Mouse (Mus musculus) liver, embryonic 14.5 days (tissue): Measurements from ENCODE around the gene Cyp11a1. TPM values are rescaled to one million over a fixed set of nuclear protein-coding genes. Genes with fewer than 3 reads are reported as not detected.

Source experiments
- ATAC-seq: fragments of 200-750 bp; cut with Nextera tagmentation; 2 replicates; pipeline ENCODE4 v1.8.0; 2017; ENCODE audit warnings: moderate number of reproducible peaks, mild to moderate bottlenecking, moderate library complexity; ENCODE audit not compliant: insufficient read depth
- DNase-seq, 3 experiments: peaks; one replicate each; pipeline ENCODE4 v3.0.0-alpha.2; 2012 to 2013; ENCODE audit warnings: low read depth in 3 of 3, low spot score in 3 of 3
- H3K27ac ChIP-seq: fragments of 300-500 bp; sonication (generic); 2 replicates; pipeline ENCODE4 v1.5.1; 2014; ENCODE audit warnings: moderate library complexity, mild to moderate bottlenecking, control low read depth, inconsistent platforms
- H3K27me3 ChIP-seq: fragments of 300-500 bp; sonication (generic); 2 replicates; pipeline ENCODE4 v1.6.1; 2014; ENCODE audit warnings: mild to moderate bottlenecking, low read length, moderate library complexity; ENCODE audit not compliant: control insufficient read depth, insufficient read depth
- H3K36me3 ChIP-seq: fragments of 300-500 bp; sonication (generic); replicated peaks from 2 replicates; pipeline ENCODE4 v1.6.1; 2014; ENCODE audit warnings: low read depth; ENCODE audit not compliant: control insufficient read depth, insufficient read depth
- H3K4me1 ChIP-seq, 2 experiments: fragments of 200-500 bp in 1 of 2; fragments of 300-500 bp in 1 of 2; sonication (generic) in 1 of 2; replicated peaks; 2 replicates each; pipeline ENCODE4 v1.6.1; 2012 to 2014; ENCODE audit warnings: antibody characterized with exemption in 1 of 2, inconsistent platforms in 1 of 2, low read length in 1 of 2; ENCODE audit not compliant: control insufficient read depth in 2 of 2, insufficient read depth in 2 of 2
- H3K4me2 ChIP-seq: fragments of 300-500 bp; sonication (generic); 2 replicates; pipeline ENCODE4 v1.6.1; 2014; ENCODE audit warnings: low read depth, mild to moderate bottlenecking, control low read depth, moderate library complexity
- H3K4me3 ChIP-seq, 2 experiments: fragments of 200-500 bp in 1 of 2; fragments of 300-500 bp in 1 of 2; sonication (generic) in 1 of 2; 2 replicates each; pipeline ENCODE4 v1.5.1; 2012 to 2014; ENCODE audit warnings: low read depth in 2 of 2, low read length in 2 of 2, mild to moderate bottlenecking in 2 of 2, control low read depth in 1 of 2, inconsistent platforms in 1 of 2, moderate library complexity in 1 of 2; ENCODE audit not compliant: insufficient read depth in 1 of 2
- H3K9ac ChIP-seq: fragments of 300-500 bp; sonication (generic); replicated peaks from 2 replicates; pipeline ENCODE4 v1.6.1; 2014; ENCODE audit warnings: mild to moderate bottlenecking, control low read depth, moderate library complexity
- H3K9me3 ChIP-seq: fragments of 300-500 bp; sonication (generic); 2 replicates; pipeline ENCODE4 v1.6.1; 2016; ENCODE audit warnings: low read length, mixed read lengths; ENCODE audit not compliant: control insufficient read depth
- CTCF ChIP-seq: IDR thresholded peaks from 2 replicates; pipeline ENCODE4 v1.5.1; 2016; ENCODE audit warnings: antibody characterized with exemption, low read depth, control low read depth
- EP300 ChIP-seq: IDR thresholded peaks from 2 replicates; pipeline ENCODE4 v1.6.1; 2016; ENCODE audit warnings: antibody characterized with exemption, low read depth
- WGBS: fragments of 180-500 bp; shearing (Covaris S2); extraction: QIAGEN DNeasy Blood & Tissue Kit; methylation state at CpG from one replicate; pipeline ENCODE4 v1.1.7; 2014; ENCODE audit not compliant: insufficient replicate concordance; 5-methylcytosine and 5-hydroxymethylcytosine counted together
- polyA plus RNA-seq, 2 experiments: library from polyadenylated mRNA; depleted of rRNA in 1 of 2; stranded (reverse) in 1 of 2; unstranded in 1 of 2; fragments of >200 nt; fragmentation: Nextera tagmentation in 1 of 2; extraction: Ambion mirVana in 1 of 2; gene quantifications; 2 replicates each; pipeline versions ENCODE4 v1.2.1 to v1.2.3; 2012 to 2014

The Cyp11a1 gene
- polyA plus RNA-seq, 2 experiments: 0.37 to 0.55 TPM

DNA sequence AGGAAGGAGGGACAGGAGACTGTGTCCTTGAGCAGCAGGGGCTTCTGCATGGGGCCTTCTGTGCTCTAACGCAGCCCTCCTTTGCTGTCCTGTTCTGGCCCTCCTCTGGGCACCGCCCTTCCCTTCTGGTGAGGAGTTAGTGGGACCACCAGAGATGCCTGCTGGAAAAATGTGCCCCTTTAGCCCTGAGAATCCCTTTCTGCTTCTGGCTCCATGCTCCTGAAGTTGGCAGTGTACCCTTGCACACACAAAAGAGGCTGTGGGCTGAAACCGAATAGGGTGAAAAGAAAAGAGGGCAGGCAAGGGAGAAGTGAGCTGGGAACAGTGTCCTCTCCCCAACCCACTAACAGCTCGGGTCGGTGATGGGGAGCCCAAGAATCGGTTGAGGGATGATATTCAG lies 43.0 kb downstream of the Cyp11a1 start:
- Histone ChIP-seq H3K36me3 (no peaks in the 10 kb centered on the region), H3K9ac (no peak overlapping the region), H3K27me3 (no peaks in the 10 kb centered on the region), H3K4me3 (no peak overlapping the region), H3K4me1 (no peaks in the 10 kb centered on the region), H3K27ac (no peak overlapping the region), H3K4me2 (no peak overlapping the region), H3K9me3 (no peaks in the 10 kb centered on the region)
- WGBS: 48% methylated on average over 6 of the region's 6 CpGs
- DNase-seq (no peak), ATAC-seq (no peak)
- TF ChIP-seq CTCF (no peak), EP300 (no peak)

DNA sequence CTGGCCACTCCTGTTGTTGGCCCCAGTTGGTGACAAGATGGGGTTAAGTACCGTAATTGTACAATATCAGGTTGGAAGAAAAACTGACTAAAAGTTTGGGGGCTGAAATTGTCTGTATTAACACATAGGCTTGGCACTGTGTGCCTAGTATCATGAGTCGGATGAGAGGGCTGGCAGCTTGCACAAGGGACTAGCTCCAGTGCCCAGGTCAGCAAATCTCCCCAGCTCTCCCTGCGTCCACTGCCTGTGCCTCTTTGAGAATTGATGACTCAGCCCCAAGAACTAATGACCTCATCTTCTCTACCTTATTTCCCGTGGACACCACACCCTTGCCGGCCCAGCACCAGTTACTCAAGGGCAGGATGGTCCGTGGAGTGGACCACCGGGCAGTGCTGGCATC lies 43.6 kb downstream of the Cyp11a1 start:
- TF ChIP-seq EP300: no peak
- TF ChIP-seq CTCF: no peak
- Histone ChIP-seq H3K36me3 (no peaks in the 10 kb centered on the region), H3K9me3 (no peaks in the 10 kb centered on the region), H3K27ac (no peak overlapping the region), H3K4me1 (no peaks in the 10 kb centered on the region), H3K9ac (no peak overlapping the region), H3K27me3 (no peaks in the 10 kb centered on the region), H3K4me2 (no peak overlapping the region), H3K4me3 (no peak overlapping the region)
- WGBS: 43% methylated on average over 7 of the region's 7 CpGs
- DNase-seq: no peak
- ATAC-seq: no peak

DNA sequence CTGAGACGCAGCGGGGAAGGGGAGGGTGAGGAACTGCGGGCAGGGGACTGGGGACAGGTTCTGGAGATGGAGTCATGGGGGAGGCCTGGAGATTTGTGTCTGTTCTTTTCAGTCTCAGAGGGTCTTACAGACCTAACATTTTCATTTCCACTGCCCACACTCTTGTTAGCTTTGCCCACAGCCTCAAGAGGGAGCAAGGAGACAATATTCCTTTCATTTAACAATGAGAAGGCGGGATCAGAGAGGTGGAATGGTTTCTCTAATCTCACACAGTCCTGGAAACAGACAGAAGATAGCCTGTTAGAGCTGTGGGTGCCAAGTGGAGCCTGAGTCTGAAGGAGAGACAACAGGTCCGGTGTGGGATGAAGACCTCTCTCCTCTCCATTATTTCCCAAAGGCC lies 45.7 kb downstream of the Cyp11a1 start:
- Histone ChIP-seq H3K9ac (no peak overlapping the region), H3K9me3 (no peaks in the 10 kb centered on the region), H3K27ac (no peak overlapping the region), H3K4me3 (no peak overlapping the region), H3K36me3 (no peaks in the 10 kb centered on the region), H3K27me3 (no peaks in the 10 kb centered on the region), H3K4me1 (no peaks in the 10 kb centered on the region), H3K4me2 (no peak overlapping the region)
- ATAC-seq: no peak
- no peak for DNase-seq
- WGBS: 25% methylated on average over 5 of the region's 5 CpGs
- no peak for TF ChIP-seq EP300
- TF ChIP-seq CTCF: no peak

DNA sequence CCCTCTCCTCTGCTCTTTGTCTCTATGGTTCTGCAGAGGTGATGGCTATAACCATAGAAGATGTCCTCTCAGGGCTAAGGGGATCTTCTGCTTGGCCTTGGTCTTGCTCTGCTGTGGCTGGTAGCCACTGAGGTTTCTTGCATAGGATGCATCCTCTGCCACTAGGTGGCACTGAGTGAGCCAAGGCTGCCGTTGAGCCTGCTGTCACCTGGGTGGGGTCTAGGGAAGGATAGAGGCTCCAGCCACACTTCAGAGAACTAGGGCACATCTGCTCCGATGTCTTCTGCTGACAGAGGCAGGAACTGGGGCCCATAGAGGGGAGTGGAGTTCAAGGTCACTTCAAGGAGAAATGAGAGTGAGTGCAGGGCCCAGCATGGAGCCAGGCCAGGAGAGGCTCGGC lies 46.9 kb downstream of the Cyp11a1 start:
- no peak for ATAC-seq
- Histone ChIP-seq H3K27ac (no peak overlapping the region), H3K9ac (no peak overlapping the region), H3K27me3 (no peaks in the 10 kb centered on the region), H3K36me3 (no peaks in the 10 kb centered on the region), H3K4me1 (no peaks in the 10 kb centered on the region), H3K9me3 (no peaks in the 10 kb centered on the region), H3K4me3 (no peak overlapping the region), H3K4me2 (no peak overlapping the region)
- 16% methylated on average over 3 of the region's 3 CpGs for WGBS
- DNase-seq: no peak
- TF ChIP-seq EP300 (no peak), CTCF (peak; percentile 80)

DNA sequence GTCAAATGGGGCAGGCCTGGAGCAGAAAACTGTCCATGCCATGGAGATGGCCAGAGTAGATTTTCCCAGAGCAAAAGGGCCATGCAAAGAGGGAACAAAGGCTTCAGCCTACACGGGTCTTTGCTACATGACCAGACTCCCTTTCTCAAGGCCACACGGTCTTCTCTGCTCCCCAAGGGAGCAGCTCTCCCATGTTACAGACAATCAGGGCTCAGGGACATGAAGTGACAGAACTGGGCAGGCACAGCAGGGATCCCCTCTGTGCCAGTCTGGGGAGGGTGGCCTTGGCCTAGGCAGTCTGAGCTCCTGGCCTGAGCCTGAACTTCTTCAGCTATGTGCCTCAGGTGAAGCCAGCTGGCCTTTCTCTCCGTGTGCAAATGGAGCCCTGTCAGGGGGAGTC lies 47.3 kb downstream of the Cyp11a1 start:
- H3K4me2 ChIP-seq: no peak overlapping the region
- WGBS: 34% methylated on average over 3 of the region's 3 CpGs
- no peaks in the 10 kb centered on the region for H3K36me3 ChIP-seq
- H3K27ac ChIP-seq: no peak overlapping the region
- DNase-seq (no peak), ATAC-seq (no peak)
- no peak overlapping the region for H3K9ac ChIP-seq
- no peaks in the 10 kb centered on the region for H3K4me1 ChIP-seq
- H3K9me3 ChIP-seq: no peaks in the 10 kb centered on the region
- TF ChIP-seq CTCF: no peak
- TF ChIP-seq EP300: no peak
- H3K4me3 ChIP-seq: no peak overlapping the region
- no peaks in the 10 kb centered on the region for H3K27me3 ChIP-seq
